Mouse (Mus musculus): ENCODE measurements at regions not wholly inside any gene's neighbourhood (a gene's known extent, or its start where the extent isn't known, plus 50 kb on each side); places are given as distances from the start of the nearest gene placed in this dataset.

DNA sequence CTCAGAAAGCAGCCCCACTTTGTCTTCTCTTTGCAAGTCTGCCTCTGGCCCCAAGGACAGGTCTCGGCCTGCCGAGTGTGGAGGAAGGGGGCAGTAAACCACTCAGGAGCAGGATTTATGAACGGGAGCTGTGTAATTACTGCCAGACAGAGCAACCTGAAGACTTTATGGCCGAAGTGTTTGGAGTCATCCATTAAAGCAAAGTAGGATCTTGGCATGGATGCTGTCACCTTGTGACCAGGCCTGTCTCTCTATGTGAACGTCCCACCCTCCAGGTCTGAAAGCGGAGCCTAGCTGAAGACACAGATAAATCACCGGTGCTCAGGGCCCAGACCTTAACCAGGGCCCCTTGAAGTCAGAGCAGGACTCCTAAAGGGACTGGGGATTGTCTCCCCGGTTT is 190.8 kb downstream of the Plpp3 start:
- H3K27ac ChIP-seq (ENCODE audit: insufficient read depth, low read length): no peak overlapping the region
- H3K27me3 ChIP-seq (ENCODE audit: control insufficient read depth, insufficient read depth, low read length): no peaks in the 10 kb centered on the region; the same call in 1 of the 2 replicates
- TF ChIP-seq POLR2A (IDR thresholded peaks at IDR 0.05; ENCODE audit: borderline replicate concordance, insufficient read depth, low read length): no peak
- no peak for TF ChIP-seq CTCF (IDR thresholded peaks at IDR 0.05; ENCODE audit: borderline replicate concordance, insufficient read depth, low read depth, low read length)
- DNase-seq: no peak
- H3K4me1 ChIP-seq (ENCODE audit: control insufficient read depth, insufficient read depth, low read length): no peaks in the 10 kb centered on the region
- 93% methylated on average over 8 of the region's 8 CpGs for WGBS
- H3K4me3 ChIP-seq (replicated peaks; ENCODE audit: insufficient read depth, low read depth, low read length): no peak overlapping the region

DNA sequence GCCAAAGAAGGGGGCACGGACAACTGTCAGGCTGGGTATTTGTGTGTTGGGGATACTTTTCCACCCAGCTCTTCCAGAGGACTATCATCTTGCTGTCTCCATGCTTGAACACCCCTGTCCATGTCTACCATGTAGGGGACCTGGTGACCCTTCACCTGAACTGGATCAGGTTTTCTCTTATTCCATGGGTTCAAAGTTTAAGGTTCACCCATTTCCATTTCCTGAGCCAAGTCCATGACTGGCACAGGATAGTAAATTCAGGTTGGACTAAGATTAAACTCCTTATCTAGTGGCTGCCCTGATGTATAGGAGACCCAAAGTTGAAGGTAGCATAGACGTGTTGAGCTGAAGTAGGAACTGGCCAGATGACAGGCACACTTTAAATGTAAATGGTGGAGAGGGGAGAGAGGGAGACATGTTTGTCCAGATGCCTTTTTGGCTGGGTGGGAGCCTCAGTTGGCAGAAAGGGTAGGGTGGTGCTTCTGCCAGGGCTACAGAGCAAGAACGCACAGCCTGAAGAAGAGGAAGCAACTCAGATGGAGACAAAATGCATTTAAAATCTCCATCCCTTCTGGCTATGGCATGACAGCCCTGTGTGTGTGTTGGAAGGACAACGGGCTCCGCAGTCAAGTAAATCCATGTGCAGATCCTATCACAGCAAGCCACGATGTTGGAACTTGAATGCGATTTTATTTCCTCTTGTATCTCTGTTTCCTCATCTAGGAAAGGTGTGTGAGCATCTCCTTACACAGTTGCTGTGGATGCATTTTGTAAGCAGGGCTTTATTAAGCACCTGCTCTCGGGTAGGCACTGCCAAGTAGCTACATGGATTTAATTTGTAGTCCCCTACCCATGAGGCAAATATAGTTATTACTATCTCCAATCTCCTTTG is 192.4 kb downstream of the Plpp3 start:
- WGBS: 37% methylated on average over 8 of the region's 8 CpGs
- no peaks in the 10 kb centered on the region for H3K4me1 ChIP-seq (ENCODE audit: control insufficient read depth, insufficient read depth, low read length)
- DNase-seq: no peak

DNA sequence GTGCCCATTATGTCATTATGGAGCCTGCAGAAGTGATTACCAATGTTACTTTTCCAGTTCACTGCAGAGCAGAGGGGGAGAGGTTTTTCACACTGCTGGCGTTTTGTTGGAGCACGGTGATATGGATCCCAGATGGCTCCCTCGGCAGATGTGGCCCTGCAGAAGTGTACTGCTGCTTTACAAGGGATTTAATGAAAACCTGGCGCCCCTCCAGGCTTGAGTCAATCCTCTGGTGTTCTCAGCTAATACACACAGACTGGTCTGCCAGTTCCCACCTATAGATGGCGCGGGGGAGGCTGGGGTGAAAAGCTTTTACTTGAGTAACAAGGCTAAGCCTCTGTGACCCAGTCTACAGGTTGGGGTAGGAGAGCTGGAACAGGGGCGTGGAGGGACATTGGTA is 195.2 kb downstream of the Plpp3 start:
- no peak overlapping the region for H3K4me3 ChIP-seq (replicated peaks; ENCODE audit: insufficient read depth, low read depth, low read length)
- H3K27ac ChIP-seq (ENCODE audit: insufficient read depth, low read length): no peak overlapping the region
- no peaks in the 10 kb centered on the region for H3K27me3 ChIP-seq (ENCODE audit: control insufficient read depth, insufficient read depth, low read length)
- WGBS: 50% methylated on average over 7 of the region's 7 CpGs
- no peak for DNase-seq
- H3K4me1 ChIP-seq (ENCODE audit: control insufficient read depth, insufficient read depth, low read length): no peaks in the 10 kb centered on the region
- TF ChIP-seq CTCF (IDR thresholded peaks at IDR 0.05; ENCODE audit: borderline replicate concordance, insufficient read depth, low read depth, low read length): no peak

More for the DNA sequence above, 192.4 kb downstream of the Plpp3 start:
- Histone ChIP-seq H3K27me3 (ENCODE audit: control insufficient read depth, insufficient read depth, low read length) (no peaks in the 10 kb centered on the region; the same call in 1 of the 2 replicates), H3K27ac (ENCODE audit: insufficient read depth, low read length) (no peak overlapping the region), H3K4me3 (replicated peaks; ENCODE audit: insufficient read depth, low read depth, low read length) (no peak overlapping the region)
- no peak for TF ChIP-seq CTCF (IDR thresholded peaks at IDR 0.05; ENCODE audit: borderline replicate concordance, insufficient read depth, low read depth, low read length)

DNA sequence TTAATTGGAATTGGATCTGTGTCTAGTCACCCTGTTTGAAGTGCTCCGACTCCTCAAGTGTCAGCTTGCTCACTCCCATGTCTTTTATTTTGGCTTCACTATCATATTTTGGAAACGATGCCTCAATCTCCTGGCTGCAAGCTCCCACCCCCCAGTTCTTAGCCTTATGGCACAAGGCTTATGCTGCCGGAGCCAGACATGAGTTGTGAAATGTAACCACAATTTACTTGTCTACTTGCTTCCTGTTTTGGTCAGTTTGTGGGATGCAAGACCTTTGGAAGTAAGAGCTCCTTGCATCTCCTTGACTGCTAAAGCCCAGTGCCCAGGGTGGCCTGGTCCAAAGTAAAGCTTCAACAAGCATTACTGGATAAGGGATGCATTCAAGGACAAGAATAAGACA is 195.8 kb downstream of the Plpp3 start:
- Histone ChIP-seq H3K4me3 (replicated peaks; ENCODE audit: insufficient read depth, low read depth, low read length) (no peak overlapping the region), H3K4me1 (ENCODE audit: control insufficient read depth, insufficient read depth, low read length) (no peaks in the 10 kb centered on the region), H3K27me3 (ENCODE audit: control insufficient read depth, insufficient read depth, low read length) (no peaks in the 10 kb centered on the region), H3K27ac (ENCODE audit: insufficient read depth, low read length) (no peak overlapping the region)
- DNase-seq: no peak
- WGBS: 19% methylated on average over 3 of the region's 3 CpGs
- TF ChIP-seq POLR2A (IDR thresholded peaks at IDR 0.05; ENCODE audit: borderline replicate concordance, insufficient read depth, low read length) (no peak), CTCF (IDR thresholded peaks at IDR 0.05; ENCODE audit: borderline replicate concordance, insufficient read depth, low read depth, low read length) (no peak)

DNA sequence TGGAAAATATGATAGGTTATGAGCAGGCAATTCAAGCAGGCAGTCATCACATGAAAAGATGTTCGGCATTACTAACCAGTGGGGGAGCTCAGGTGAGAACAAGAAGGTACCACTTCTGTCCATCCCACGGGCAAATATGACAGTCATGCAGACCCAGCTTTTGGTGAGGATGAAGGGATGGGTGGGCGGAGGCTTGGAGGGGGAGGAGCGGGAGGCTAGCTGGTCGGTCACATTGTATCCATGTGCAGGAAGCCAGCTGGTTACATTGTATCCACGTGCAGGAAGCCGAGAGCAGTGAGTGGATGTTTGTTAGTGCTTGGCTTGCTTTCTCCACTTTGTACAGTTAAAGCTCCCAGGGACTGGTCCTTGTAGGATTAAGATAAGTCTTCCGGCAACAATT is 196.9 kb downstream of the Plpp3 start:
- no peaks in the 10 kb centered on the region for H3K4me1 ChIP-seq (ENCODE audit: control insufficient read depth, insufficient read depth, low read length)
- H3K27me3 ChIP-seq (ENCODE audit: control insufficient read depth, insufficient read depth, low read length): no peaks in the 10 kb centered on the region
- DNase-seq: no peak
- 69% methylated on average over 8 of the region's 8 CpGs for WGBS
- H3K4me3 ChIP-seq (replicated peaks; ENCODE audit: insufficient read depth, low read depth, low read length): no peak overlapping the region
- H3K27ac ChIP-seq (ENCODE audit: insufficient read depth, low read length): no peak overlapping the region
- TF ChIP-seq CTCF (IDR thresholded peaks at IDR 0.05; ENCODE audit: borderline replicate concordance, insufficient read depth, low read depth, low read length) (no peak), POLR2A (IDR thresholded peaks at IDR 0.05; ENCODE audit: borderline replicate concordance, insufficient read depth, low read length) (no peak)

DNA sequence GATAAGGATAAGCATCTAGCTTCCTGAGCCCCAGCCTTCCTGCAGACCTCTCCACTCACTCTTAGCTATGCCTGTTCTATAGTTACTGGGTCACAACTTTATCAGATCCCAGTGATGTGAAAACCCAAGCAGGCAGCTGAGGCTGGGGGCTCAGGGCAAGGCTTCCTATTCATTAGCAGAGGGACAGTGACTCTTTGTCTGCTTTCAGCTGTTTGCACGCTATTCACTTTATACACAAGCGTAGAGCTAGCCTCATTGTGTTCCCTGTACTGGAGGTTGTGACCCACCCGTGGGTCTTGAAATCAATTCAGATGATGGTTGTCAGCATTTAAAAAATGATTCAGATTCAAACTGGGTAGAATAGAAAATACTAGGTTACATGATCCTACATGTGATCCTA is 199.5 kb downstream of the Plpp3 start:
- no peak for DNase-seq
- H3K27ac ChIP-seq (ENCODE audit: insufficient read depth, low read length): no peak overlapping the region
- TF ChIP-seq POLR2A (IDR thresholded peaks at IDR 0.05; ENCODE audit: borderline replicate concordance, insufficient read depth, low read length) (no peak), CTCF (IDR thresholded peaks at IDR 0.05; ENCODE audit: borderline replicate concordance, insufficient read depth, low read depth, low read length) (no peak)
- no peaks in the 10 kb centered on the region; the same call in 1 of the 2 replicates for H3K27me3 ChIP-seq (ENCODE audit: control insufficient read depth, insufficient read depth, low read length)
- WGBS: 61% methylated on average over 3 of the region's 3 CpGs
- H3K4me3 ChIP-seq (replicated peaks; ENCODE audit: insufficient read depth, low read depth, low read length): no peak overlapping the region
- H3K4me1 ChIP-seq (ENCODE audit: control insufficient read depth, insufficient read depth, low read length): no peaks in the 10 kb centered on the region

DNA sequence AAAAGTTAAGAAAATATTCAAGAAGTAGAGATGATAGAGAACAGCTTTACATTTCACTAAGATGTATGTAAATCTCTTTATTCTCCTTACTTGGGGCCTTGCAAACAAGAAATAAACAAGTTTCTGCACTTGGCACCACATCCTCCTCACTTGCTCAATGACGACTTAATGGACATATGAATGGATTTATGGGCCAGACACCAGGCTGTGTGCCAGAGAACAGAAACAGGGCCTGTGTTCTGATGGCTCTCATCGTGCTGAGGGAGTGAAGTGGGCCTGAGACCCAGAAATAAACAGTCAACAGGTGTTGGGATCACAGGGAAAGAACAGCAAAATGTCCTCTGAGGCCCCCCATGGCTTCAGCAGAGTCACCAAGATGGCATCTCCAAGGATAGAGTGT is 201.6 kb downstream of the Plpp3 start:
- Histone ChIP-seq H3K27me3 (ENCODE audit: control insufficient read depth, insufficient read depth, low read length) (no peaks in the 10 kb centered on the region; the same call in 1 of the 2 replicates), H3K4me3 (replicated peaks; ENCODE audit: insufficient read depth, low read depth, low read length) (no peak overlapping the region), H3K4me1 (ENCODE audit: control insufficient read depth, insufficient read depth, low read length) (no peaks in the 10 kb centered on the region), H3K27ac (ENCODE audit: insufficient read depth, low read length) (no peak overlapping the region)
- TF ChIP-seq CTCF (IDR thresholded peaks at IDR 0.05; ENCODE audit: borderline replicate concordance, insufficient read depth, low read depth, low read length): no peak
- DNase-seq: no peak
- WGBS: 8% methylated on average over 2 of the region's 2 CpGs

DNA sequence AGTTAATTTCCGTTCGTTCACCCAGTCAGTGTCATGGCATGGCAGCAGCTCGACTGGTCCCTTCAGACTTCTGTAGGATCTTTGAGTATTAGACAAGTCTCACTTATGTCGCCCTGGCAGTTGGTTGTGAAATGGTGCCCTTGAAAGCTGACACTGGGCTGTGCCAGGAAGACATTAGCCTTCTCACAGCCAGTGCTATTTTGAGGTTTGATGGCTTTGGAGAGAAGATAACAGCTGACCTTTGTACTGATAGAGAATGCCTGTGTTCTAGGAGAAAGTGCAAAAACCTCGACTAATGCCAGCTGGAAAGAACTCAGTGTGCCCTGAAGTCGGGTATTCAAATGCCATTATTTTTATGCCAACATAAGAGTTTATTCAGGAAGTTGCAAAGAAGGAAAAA is 207.3 kb downstream of the Plpp3 start:
- TF ChIP-seq POLR2A (IDR thresholded peaks at IDR 0.05; ENCODE audit: borderline replicate concordance, insufficient read depth, low read length) (no peak), CTCF (IDR thresholded peaks at IDR 0.05; ENCODE audit: borderline replicate concordance, insufficient read depth, low read depth, low read length) (no peak)
- WGBS: 21% methylated on average over 6 of the region's 6 CpGs
- Histone ChIP-seq H3K27ac (ENCODE audit: insufficient read depth, low read length) (no peak overlapping the region), H3K4me1 (ENCODE audit: control insufficient read depth, insufficient read depth, low read length) (no peaks in the 10 kb centered on the region), H3K27me3 (ENCODE audit: control insufficient read depth, insufficient read depth, low read length) (no peaks in the 10 kb centered on the region; the same call in 1 of the 2 replicates), H3K4me3 (replicated peaks; ENCODE audit: insufficient read depth, low read depth, low read length) (no peak overlapping the region)
- DNase-seq: peak in 1 of 2 experiments; percentile 1

Data from cerebellum, adult 2 months (tissue).